Mouse (Mus musculus) limb, embryonic 11.5 days (tissue): ENCODE data around the gene Sike1. TPM values are rescaled to one million over a fixed set of nuclear protein-coding genes. Genes with fewer than 3 reads are reported as not detected.
A peak's percentile ranks its signal among the peaks of the same experiment; 100 is the strongest.

Experiments
- ATAC-seq: fragments of 200-750 bp; cut with Nextera tagmentation; 2 replicates; pipeline ENCODE4 v1.8.0; 2017; ENCODE audit warnings: low read depth; ENCODE audit not compliant: insufficient number of reproducible peaks, low FRiP score, low TSS enrichment
- DNase-seq: peaks from one replicate; pipeline ENCODE4 v3.0.0-alpha.2; 2015; ENCODE audit warnings: low spot score
- H3K27ac ChIP-seq: fragments of 300-500 bp; sonication (generic); replicated peaks from 2 replicates; pipeline ENCODE4 v1.5.1; 2014; ENCODE audit warnings: low read depth, mild to moderate bottlenecking, low read length
- H3K27me3 ChIP-seq: fragments of 300-500 bp; sonication (generic); 2 replicates; pipeline ENCODE4 v1.6.1; 2014; ENCODE audit warnings: mild to moderate bottlenecking, low read length, mixed read lengths; ENCODE audit not compliant: control insufficient read depth, insufficient read depth
- H3K36me3 ChIP-seq: fragments of 300-500 bp; sonication (generic); 2 replicates; pipeline ENCODE4 v1.6.1; 2014; ENCODE audit warnings: mild to moderate bottlenecking, low read length, moderate library complexity, mixed read lengths; ENCODE audit not compliant: control insufficient read depth, insufficient read depth
- H3K4me1 ChIP-seq: fragments of 300-500 bp; sonication (generic); 2 replicates; pipeline ENCODE4 v1.6.1; 2014; ENCODE audit warnings: low read length, mixed read lengths; ENCODE audit not compliant: control insufficient read depth, insufficient read depth
- H3K4me2 ChIP-seq: fragments of 300-500 bp; sonication (generic); 2 replicates; pipeline ENCODE4 v1.6.1; 2014; ENCODE audit warnings: low read depth, mild to moderate bottlenecking, moderate library complexity; ENCODE audit not compliant: severe bottlenecking
- H3K4me3 ChIP-seq: fragments of 300-500 bp; sonication (generic); 2 replicates; pipeline ENCODE4 v1.5.1; 2014; ENCODE audit warnings: low read depth, low read length
- H3K9ac ChIP-seq: fragments of 300-500 bp; sonication (generic); 2 replicates; pipeline ENCODE4 v1.6.1; 2014; ENCODE audit warnings: mild to moderate bottlenecking, low read length
- H3K9me3 ChIP-seq: fragments of 300-500 bp; sonication (generic); 2 replicates; pipeline ENCODE4 v1.6.1; 2016; ENCODE audit warnings: low read length; ENCODE audit not compliant: control insufficient read depth
- WGBS: fragments of 180-500 bp; shearing (Covaris S2); extraction: QIAGEN DNeasy Blood & Tissue Kit; methylation state at CpG from one replicate; pipeline ENCODE4 v1.1.7; 2014; 5-methylcytosine and 5-hydroxymethylcytosine counted together
- polyA plus RNA-seq: library from polyadenylated mRNA; unstranded; fragments of >200 nt; fragmentation: Nextera tagmentation; extraction: Ambion mirVana; gene quantifications from 2 replicates; pipeline ENCODE4 v1.2.1, GENCODE M21; 2014

The Sike1 gene
- polyA plus RNA-seq, 1 experiment from 2014 or later: 57.8 TPM

- H3K4me2 ChIP-seq: no peak overlapping the region
- peaks cover 5% of the 10 kb centered on the region; the same call in 1 of the 2 replicates for H3K36me3 ChIP-seq
- WGBS: 96% methylated on average over 1 of the region's 1 CpGs
- no peaks in the 10 kb centered on the region for H3K27me3 ChIP-seq
- H3K4me3 ChIP-seq: no peak overlapping the region
- no peaks in the 10 kb centered on the region for H3K4me1 ChIP-seq
- no peak overlapping the region for H3K27ac ChIP-seq
- DNase-seq (no peak), ATAC-seq (no peak)
- H3K9me3 ChIP-seq: no peaks in the 10 kb centered on the region
- no peak overlapping the region for H3K9ac ChIP-seq
These were observed 45.4 kb downstream of the Sike1 start for GRCm38 (mm10) chr3:103040861-103041379.

DNA sequence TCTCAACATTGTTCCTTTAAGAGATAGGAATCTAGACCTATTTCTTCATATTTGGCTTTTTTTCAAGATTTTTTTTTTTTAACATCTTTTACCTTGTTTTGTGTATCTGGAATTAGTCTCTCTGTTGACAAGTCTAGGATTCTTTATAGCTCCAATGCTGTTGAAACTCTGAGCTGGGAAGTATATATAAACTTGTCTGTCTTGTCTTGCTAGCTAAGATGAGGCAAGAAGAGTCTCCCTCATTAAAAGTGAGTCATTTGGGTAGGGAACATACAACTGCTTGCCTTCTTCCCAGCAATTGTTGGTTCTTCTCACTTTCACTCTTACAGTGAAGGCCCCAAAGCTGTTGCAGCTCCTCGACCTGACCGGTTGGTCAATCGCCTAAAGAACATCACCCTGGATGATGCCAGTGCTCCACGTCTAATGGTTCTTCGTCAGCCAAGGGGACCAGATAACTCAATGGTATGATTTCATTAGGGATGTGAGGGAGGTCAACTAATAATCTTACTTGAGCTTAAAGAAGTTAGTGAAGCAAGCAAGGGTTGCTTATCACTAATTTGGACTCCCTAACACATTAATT is 60.6 kb downstream of the Sike1 start:
- no peaks in the 10 kb centered on the region for H3K4me1 ChIP-seq
- H3K36me3 ChIP-seq: peaks cover 8% of the 10 kb centered on the region; the same call in 1 of the 2 replicates
- H3K27ac ChIP-seq: no peak overlapping the region
- no peaks in the 10 kb centered on the region for H3K9me3 ChIP-seq
- no peak overlapping the region for H3K9ac ChIP-seq
- ATAC-seq: no peak
- no peak overlapping the region for H3K4me3 ChIP-seq
- no peaks in the 10 kb centered on the region for H3K27me3 ChIP-seq
- 95% methylated on average over 5 of the region's 5 CpGs for WGBS
- no peak overlapping the region for H3K4me2 ChIP-seq
- no peak for DNase-seq

GRCm38 (mm10) chr3:103057752-103058151 is 62.2 kb downstream of the Sike1 start:
- Histone ChIP-seq H3K27ac (no peak overlapping the region), H3K36me3 (peaks cover 13% of the 10 kb centered on the region), H3K9ac (no peak overlapping the region), H3K4me2 (peak overlapping the region; percentile 83), H3K4me1 (no peaks in the 10 kb centered on the region), H3K27me3 (no peaks in the 10 kb centered on the region), H3K9me3 (no peaks in the 10 kb centered on the region), H3K4me3 (peak overlapping the region; percentile 69)
- ATAC-seq (peak; percentile 69), DNase-seq (no peak)
- WGBS: 6% methylated on average over 10 of the region's 10 CpGs

Other genes with a start within 250 kb of the Sike1 start
- 0.07 TPM in 2 replicates for gene Tshb, start 213.0 kb upstream of the Sike1 start, polyA plus RNA-seq
- not detected in 2 replicates for gene Sycp1, start 59.6 kb upstream of the Sike1 start, polyA plus RNA-seq
- gene Nr1h5, start 31.6 kb upstream of the Sike1 start, polyA plus RNA-seq: not detected in 2 replicates
- gene Csde1, start 24.7 kb downstream of the Sike1 start, polyA plus RNA-seq: 473 and 488 TPM in 2 replicates
- gene Nras, start 62.6 kb downstream of the Sike1 start, polyA plus RNA-seq: 105 and 115 TPM in 2 replicates
- gene Ampd1, start 78.3 kb downstream of the Sike1 start, polyA plus RNA-seq: not detected in 2 replicates
- 3.7 and 3.8 TPM in 2 replicates for gene Dennd2c, start 106.9 kb downstream of the Sike1 start, polyA plus RNA-seq
- 266 and 274 TPM in 2 replicates for gene Bcas2, start 175.9 kb downstream of the Sike1 start, polyA plus RNA-seq